Mouse (Mus musculus): ENCODE measurements around the gene Slc45a1. TPM values are rescaled to one million over a fixed set of nuclear protein-coding genes. Genes with fewer than 3 reads are reported as not detected.
A peak's percentile ranks its signal among the peaks of the same experiment; 100 is the strongest.

Gene Slc45a1
- polyA plus RNA-seq, 1 experiment from 2014 or later, result not detected

DNA sequence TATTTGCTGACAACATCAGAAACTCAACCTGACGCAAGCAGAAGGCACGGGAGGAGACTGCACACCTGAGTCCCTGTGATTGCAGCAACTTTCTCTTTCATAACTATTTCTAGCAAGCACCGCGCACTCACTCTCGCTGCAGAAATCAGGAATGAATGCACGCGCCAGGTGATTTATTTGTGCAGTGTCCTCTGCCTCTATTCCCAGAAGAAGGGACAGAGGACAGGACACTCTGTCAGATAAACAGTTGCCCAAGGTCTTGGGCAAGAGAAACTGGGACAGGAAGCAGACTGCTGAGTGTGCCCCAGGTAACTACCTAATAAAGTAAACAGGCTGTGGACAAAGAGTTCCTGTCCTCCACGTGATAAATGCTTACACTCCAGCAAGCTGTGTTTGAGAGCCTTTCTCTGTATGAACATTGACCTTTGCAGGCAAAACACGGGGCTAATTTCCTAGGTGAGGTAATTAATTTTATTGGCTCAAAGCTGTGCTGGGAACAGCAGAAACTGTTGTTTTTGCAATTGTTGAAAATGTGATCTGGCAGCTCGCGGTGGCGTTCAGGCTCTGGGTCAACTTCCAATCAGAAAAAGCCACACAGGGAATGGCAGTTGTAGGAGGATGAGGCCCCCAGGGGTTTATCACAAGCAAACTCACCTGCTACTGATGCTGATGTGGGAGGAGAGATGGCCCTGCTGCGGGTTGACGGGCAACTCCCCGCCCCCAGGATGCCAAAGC is 33.2 kb upstream of the Slc45a1 start:
- DNase-seq (ENCODE audit: low read depth, low spot score), result no peak
- ChIA-PET POLR2A (no interaction called here), CTCF (no interaction called here)
- ATAC-seq, result no peak
- in situ Hi-C loops (cut with MboI; ENCODE audit: low pct_unique_long_range_greater_than_20kb), result no loop called here
- no peak for TF ChIP-seq CTCF (IDR thresholded peaks at IDR 0.05)
- no peaks in the 10 kb centered on the region for H3K27me3 ChIP-seq

GRCm38 (mm10) chr4:150680373-150680772 is 28.4 kb upstream of the Slc45a1 start:
- ChIA-PET CTCF (no interaction called here), POLR2A (no interaction called here)
- no peak for DNase-seq (ENCODE audit: low read depth, low spot score)
- H3K27me3 ChIP-seq, result no peaks in the 10 kb centered on the region
- TF ChIP-seq CTCF (IDR thresholded peaks at IDR 0.05), result no peak
- in situ Hi-C loops (cut with MboI; ENCODE audit: low pct_unique_long_range_greater_than_20kb), result no loop called here
- no peak for ATAC-seq

DNA sequence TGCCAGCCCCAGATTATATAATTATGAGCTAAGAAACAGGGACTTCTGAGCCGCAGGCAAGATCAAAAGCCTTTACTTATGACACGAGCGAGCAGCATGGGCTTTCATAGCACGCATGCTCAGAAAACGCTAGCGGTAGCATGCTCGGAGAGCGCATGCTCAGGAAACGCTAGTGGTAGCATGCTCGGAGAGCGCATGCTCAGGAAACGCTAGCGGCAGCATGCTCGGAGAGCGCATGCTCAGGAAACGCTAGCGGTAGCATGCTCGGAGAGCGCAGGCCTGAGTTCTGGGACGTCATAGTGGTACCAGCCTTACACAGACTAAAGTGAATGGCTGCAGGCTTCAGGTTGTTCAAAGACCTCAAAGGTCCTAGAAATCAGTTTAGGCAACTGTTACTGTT is 26.8 kb upstream of the Slc45a1 start:
- in situ Hi-C loops (cut with MboI; ENCODE audit: low pct_unique_long_range_greater_than_20kb), result no loop called here

DNA sequence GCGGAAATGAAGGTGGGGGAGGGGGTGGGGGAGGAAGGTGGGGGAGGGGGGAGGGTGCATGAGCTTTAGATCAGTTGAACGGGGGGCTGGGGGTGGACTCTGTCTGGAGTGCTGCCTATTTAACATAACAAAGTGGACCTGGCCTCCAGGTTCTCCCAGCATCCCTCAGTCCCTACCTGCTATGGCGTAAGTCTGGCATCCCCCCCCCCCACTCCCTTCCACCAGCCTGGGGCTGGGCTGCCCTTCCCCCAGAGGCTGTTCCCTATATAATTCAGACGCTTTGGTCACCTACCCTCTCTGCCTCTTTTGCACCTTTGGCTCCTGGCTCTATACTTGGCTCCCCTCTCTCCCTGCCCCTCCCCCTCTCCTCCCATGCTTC is 25.9 kb upstream of the Slc45a1 start:
- POLR2A ChIA-PET, result no interaction called here
- CTCF ChIA-PET, result no interaction called here
- in situ Hi-C loops (cut with MboI; ENCODE audit: low pct_unique_long_range_greater_than_20kb), result no loop called here
- DNase-seq (ENCODE audit: low read depth, low spot score) (no peak), ATAC-seq (no peak)
- no peaks in the 10 kb centered on the region for H3K27me3 ChIP-seq
- TF ChIP-seq CTCF (IDR thresholded peaks at IDR 0.05), result no peak

More for the DNA sequence above, 26.8 kb upstream of the Slc45a1 start:
- no peak for ATAC-seq
- CTCF ChIA-PET, result no interaction called here
- no peak for TF ChIP-seq CTCF (IDR thresholded peaks at IDR 0.05)
- DNase-seq (ENCODE audit: low read depth, low spot score), result no peak
- POLR2A ChIA-PET, result no interaction called here
- no peaks in the 10 kb centered on the region for H3K27me3 ChIP-seq

- ChIA-PET POLR2A (no interaction called here), CTCF (no interaction called here)
- no peak for TF ChIP-seq CTCF (IDR thresholded peaks at IDR 0.05)
- ATAC-seq, result no peak
- DNase-seq (ENCODE audit: low read depth, low spot score), result no peak
- no peaks in the 10 kb centered on the region for H3K27me3 ChIP-seq
- in situ Hi-C loops (cut with MboI; ENCODE audit: low pct_unique_long_range_greater_than_20kb), result no loop called here
Observed at GRCm38 (mm10) chr4:150677126-150677845, 25.3 kb upstream of the Slc45a1 start.

DNA sequence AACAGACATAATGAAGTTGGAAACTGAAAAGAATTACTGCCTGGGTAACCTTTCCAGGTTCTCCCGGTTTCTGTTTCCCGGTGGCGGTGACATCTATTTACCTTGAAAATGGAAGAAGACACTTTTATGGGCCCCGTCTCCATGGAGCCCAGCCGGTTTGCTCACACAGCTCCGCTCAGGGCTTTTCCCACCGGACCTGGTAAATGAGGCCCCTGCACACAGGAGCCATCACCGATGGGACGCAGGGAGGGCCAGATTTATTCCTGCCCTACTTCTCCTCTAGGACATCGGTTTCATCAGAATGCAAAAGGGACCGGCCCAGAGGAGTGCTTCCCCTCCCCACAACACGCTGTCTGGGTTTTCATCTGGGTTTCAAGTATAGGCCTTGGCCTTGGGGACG is 24.1 kb upstream of the Slc45a1 start:
- ChIA-PET POLR2A (no interaction called here), CTCF (no interaction called here)
- no peak for TF ChIP-seq CTCF (IDR thresholded peaks at IDR 0.05)
- no peaks in the 10 kb centered on the region for H3K27me3 ChIP-seq
- DNase-seq (ENCODE audit: low read depth, low spot score), result no peak
- ATAC-seq, result no peak
- in situ Hi-C loops (cut with MboI; ENCODE audit: low pct_unique_long_range_greater_than_20kb), result no loop called here

GRCm38 (mm10) chr4:150675274-150675673 is 23.3 kb upstream of the Slc45a1 start:
- in situ Hi-C loops (cut with MboI; ENCODE audit: low pct_unique_long_range_greater_than_20kb), result no loop called here
- POLR2A ChIA-PET, result no interaction called here

DNA sequence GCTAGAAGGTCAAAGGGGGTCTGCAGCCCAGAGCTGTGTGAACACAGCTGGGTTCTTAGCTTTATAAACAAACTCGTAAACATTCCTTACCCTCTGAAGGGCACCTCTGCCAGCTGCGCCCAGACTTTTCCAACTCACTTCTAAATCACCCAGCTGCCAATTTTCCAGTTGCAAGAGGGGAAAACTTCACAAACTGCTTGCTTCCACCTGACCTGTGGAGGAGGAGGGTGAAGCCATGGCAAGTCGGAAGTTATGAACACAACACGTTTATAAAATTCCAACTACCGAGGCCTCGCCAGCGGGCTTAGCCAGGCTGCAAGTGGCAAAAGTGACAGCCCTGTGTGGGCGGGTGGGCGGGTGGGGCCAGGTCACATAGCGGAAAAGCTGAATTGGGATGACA is 13.8 kb upstream of the Slc45a1 start:
- in situ Hi-C loops (cut with MboI; ENCODE audit: low pct_unique_long_range_greater_than_20kb), result no loop called here
- H3K27me3 ChIP-seq, result no peaks in the 10 kb centered on the region
- no peak for ATAC-seq
- ChIA-PET CTCF (no interaction called here), POLR2A (no interaction called here)
- DNase-seq (ENCODE audit: low read depth, low spot score), result no peak
- TF ChIP-seq CTCF (IDR thresholded peaks at IDR 0.05), result no peak

More at GRCm38 (mm10) chr4:150675274-150675673, 23.3 kb upstream of the Slc45a1 start:
- DNase-seq (ENCODE audit: low read depth, low spot score) (no peak), ATAC-seq (no peak)
- no peak for TF ChIP-seq CTCF (IDR thresholded peaks at IDR 0.05)
- no peaks in the 10 kb centered on the region for H3K27me3 ChIP-seq
- CTCF ChIA-PET, result no interaction called here

DNA sequence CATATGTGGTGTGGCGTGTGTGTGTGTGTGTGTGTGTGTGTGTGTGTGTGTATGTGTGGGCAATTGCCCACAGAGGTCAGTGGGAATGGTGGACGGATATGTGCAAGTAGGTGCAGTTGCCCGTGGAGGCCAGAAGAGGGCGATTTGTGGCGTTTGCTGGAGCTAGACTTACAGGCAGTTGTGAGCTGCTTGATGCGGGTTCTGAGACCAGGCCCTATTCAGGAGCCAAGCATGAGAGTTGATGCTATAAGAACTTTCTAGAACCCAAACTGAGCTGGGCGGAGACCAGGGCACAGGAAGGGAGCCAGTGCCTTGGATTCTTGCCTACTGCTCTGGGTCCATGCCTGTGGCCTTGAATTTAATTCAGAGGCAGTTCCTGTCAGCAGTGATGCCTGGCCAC is 12.8 kb upstream of the Slc45a1 start:
- no peak for TF ChIP-seq CTCF (IDR thresholded peaks at IDR 0.05)
- ATAC-seq (no peak), DNase-seq (ENCODE audit: low read depth, low spot score) (no peak)
- POLR2A ChIA-PET, result no interaction called here
- CTCF ChIA-PET, result interaction anchor here (0.6 kb wide), 1 partner anchor 9 kb away, joined by 3 read pairs; no protein-coding TSS in a partner anchor
- in situ Hi-C loops (cut with MboI; ENCODE audit: low pct_unique_long_range_greater_than_20kb), result no loop called here
- no peaks in the 10 kb centered on the region for H3K27me3 ChIP-seq

DNA sequence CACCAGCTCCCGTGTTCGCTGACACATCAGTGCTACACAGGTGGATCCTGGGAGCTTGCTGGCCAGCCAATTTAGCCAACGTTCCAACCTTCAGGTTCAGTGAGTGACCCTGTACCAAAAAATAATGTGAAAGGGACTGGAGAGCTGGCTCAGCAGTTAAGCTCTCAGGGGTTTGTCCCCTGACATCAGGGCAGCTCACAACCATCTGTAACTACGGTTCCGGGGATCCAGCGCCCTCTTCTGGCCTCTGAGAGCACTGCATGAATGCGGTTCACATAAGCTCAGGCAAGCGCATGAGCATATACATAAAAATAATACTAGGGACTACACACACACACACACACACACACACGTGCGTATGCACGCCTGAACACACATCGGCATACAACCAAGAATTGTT is 11.2 kb upstream of the Slc45a1 start:
- no peak for ATAC-seq
- peak; percentile 41 for TF ChIP-seq CTCF (IDR thresholded peaks at IDR 0.05)
- no peaks in the 10 kb centered on the region for H3K27me3 ChIP-seq
- in situ Hi-C loops (cut with MboI; ENCODE audit: low pct_unique_long_range_greater_than_20kb), result no loop called here
- CTCF ChIA-PET, result interaction anchor here (1.0 to 2.1 kb wide), 4 partner anchors 28 to 238 kb away, joined by 3 to 6 read pairs (median 4); no protein-coding TSS in a partner anchor
- DNase-seq (ENCODE audit: low read depth, low spot score), result no peak
- POLR2A ChIA-PET, result no interaction called here

GRCm38 (mm10) chr4:150661886-150662285 is 9.9 kb upstream of the Slc45a1 start:
- CTCF ChIA-PET, result interaction anchor here (1.3 to 2.1 kb wide), 2 partner anchors 31 to 36 kb away, joined by 3 to 6 read pairs; no protein-coding TSS in a partner anchor
- no peaks in the 10 kb centered on the region for H3K27me3 ChIP-seq
- in situ Hi-C loops (cut with MboI; ENCODE audit: low pct_unique_long_range_greater_than_20kb), result no loop called here
- POLR2A ChIA-PET, result no interaction called here
- no peak for DNase-seq (ENCODE audit: low read depth, low spot score)
- TF ChIP-seq CTCF (IDR thresholded peaks at IDR 0.05), result no peak
- ATAC-seq, result no peak
